Mouse (Mus musculus): Measurements from ENCODE around the gene Irs1.

DNA sequence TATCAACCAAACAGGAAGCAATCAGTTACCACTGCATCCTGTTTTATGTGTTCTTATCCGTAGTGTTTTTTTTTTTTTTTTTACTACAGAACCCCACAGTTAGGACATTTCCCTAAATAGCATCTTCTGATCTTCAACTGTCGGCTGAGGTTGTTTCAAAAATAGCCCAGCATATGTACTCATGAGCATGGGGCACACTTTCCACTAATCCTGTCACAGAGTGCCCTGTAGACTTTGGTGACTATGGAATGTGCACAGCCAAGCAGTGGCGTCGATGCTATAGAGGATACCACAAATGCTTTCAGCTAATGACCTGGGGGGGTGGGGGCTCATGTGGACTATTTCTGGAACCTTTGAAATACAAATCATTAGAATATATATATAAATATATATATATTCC is 23.7 kb downstream of the Irs1 start:
- TF ChIP-seq CTCF (IDR thresholded peaks at IDR 0.05; ENCODE audit: insufficient read depth, low read length) (no peak), POLR2A (IDR thresholded peaks at IDR 0.05; ENCODE audit: borderline replicate concordance, extremely low read depth, low read depth, low read length) (no peak)
